Mouse (Mus musculus): ENCODE data around the gene Kcnip1.

GRCm38 (mm10) chr11:33660016-33660913 is 332.7 kb downstream of the Kcnip1 start:
- TF ChIP-seq POLR2A (IDR thresholded peaks at IDR 0.05; ENCODE audit: extremely low read depth, insufficient read depth, low read length), result no peak
- TF ChIP-seq CTCF (IDR thresholded peaks at IDR 0.05; ENCODE audit: extremely low read depth, insufficient read depth, low read length), result no peak
